Mouse (Mus musculus): ENCODE measurements at regions not wholly inside any gene's neighbourhood (a gene's known extent, or its start where the extent isn't known, plus 50 kb on each side); places are given as distances from the start of the nearest gene placed in this dataset.

- no peak for DNase-seq (ENCODE audit: low spot score in 2 of 2)
Measured at GRCm38 (mm10) chr10:44641616-44642015, 113.3 kb upstream of the Prdm1 start.

DNA sequence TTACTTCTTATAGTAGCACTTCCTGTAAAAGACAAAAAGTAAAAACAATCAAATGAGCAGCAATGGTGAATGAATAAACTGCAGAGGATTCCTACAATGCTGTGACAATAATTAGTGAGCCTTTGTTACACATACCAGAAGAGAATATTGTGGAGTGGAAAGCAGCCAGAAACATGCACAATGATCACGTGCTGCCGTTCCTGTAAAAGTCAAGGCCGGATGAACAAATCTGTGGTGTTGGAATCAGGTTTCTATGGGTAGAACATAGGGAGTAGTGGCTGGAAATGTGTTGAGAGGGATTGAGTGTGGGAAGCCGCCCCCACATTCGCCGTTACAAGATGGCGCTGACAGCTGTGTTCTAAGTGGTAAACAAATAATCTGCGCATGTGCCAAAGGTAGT, 112.3 kb upstream of the Prdm1 start:
- DNase-seq (ENCODE audit: low spot score in 2 of 2), result no peak

- no peak for DNase-seq (ENCODE audit: low spot score in 2 of 2)
Measured at GRCm38 (mm10) chr10:44638678-44639077, 110.4 kb upstream of the Prdm1 start.

DNA sequence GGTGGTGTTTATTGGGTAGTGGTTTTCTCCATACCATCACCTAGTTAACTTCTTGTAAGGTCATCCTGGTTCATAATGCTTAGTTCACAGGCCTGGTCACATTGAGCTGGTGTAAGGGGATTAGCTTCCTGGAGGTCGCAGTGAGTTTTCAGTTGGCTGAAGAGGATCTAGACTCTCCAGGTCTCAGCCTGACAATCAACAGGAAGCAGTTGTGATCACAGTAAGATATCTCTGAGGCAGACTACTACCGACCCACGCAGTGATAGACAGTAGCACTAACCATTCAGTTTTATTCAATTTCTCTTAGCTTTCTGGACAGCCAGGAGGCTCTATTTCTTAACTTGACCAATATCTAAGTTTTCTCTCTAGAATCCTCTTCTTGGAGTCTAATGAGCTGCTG, 108.5 kb upstream of the Prdm1 start:
- no peak for DNase-seq (ENCODE audit: low spot score in 2 of 2)

DNA sequence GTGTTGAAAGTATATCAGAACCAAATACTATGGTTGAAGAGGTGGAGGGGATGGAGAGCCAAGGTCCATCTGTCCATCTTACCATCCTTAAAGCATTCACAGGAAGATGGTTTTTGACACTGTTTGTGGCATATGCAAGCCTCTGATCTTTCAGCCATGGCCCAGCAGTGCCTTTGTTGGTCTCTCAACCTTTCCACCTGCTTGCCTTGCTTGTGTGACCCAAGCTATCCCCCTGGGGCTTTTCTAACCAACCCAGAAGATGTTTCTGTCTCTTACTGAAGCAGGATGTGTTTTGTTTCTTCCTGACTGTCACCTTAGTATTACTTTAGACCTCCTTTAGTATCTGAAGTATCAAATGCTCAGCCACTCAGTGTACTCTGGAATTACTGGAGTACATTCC, 107.8 kb upstream of the Prdm1 start:
- no peak for DNase-seq (ENCODE audit: low spot score in 2 of 2)

- DNase-seq (ENCODE audit: low spot score in 2 of 2), result no peak
Measured at GRCm38 (mm10) chr10:44631584-44631983, 103.3 kb upstream of the Prdm1 start.

GRCm38 (mm10) chr10:44630485-44630884, 102.2 kb upstream of the Prdm1 start:
- peak in 1 of 2 experiments; percentile 30 for DNase-seq (ENCODE audit: low spot score in 2 of 2)

- DNase-seq (ENCODE audit: low spot score in 2 of 2), result no peak
Measured at GRCm38 (mm10) chr10:44628387-44628786, 100.1 kb upstream of the Prdm1 start.

- no peak for DNase-seq (ENCODE audit: low spot score in 2 of 2)
Measured at GRCm38 (mm10) chr10:44627431-44627830, 99.1 kb upstream of the Prdm1 start.

GRCm38 (mm10) chr10:44625521-44625920, 97.2 kb upstream of the Prdm1 start:
- no peak for DNase-seq (ENCODE audit: low spot score in 2 of 2)

DNA sequence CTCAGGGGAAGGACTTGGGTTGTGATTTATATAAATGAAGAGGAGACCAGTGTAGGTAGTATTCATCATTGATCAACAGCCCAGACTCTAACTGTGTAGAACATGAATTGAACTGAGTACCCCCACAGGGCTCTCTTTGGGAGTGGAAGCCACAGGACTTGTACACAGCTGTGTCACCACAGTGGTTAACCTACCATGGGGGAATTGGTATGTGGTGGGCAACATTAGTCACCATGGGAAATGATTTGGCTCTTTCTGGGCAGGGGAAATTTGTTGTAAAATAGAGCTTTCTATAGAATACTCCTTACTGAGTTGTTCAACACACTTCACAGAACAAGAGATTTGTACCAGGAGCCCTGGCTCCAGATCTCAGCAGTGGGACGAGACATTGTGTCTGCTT, 87.3 kb upstream of the Prdm1 start:
- no peak for DNase-seq (ENCODE audit: low spot score in 2 of 2)

- no peak for DNase-seq (ENCODE audit: low spot score in 2 of 2)
Measured at GRCm38 (mm10) chr10:44612571-44612970, 84.3 kb upstream of the Prdm1 start.

DNA sequence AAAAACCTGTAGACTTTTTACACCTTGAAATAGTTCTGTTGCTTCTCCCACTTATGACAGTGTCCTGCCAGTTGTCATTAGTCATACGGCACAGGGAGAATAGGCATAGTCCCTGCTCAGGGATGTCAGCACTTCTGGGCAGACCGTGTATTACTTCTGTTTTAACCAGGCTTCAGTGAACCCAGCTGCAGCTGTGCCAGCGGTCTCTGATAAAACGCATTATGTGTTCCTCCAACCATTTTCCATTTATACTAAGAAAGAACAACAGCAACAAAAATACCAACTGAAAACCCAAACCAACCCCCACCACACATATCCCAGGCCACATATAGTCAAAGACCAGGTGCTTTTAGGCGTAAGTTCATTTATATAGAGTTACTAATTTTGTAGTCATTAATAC, 83.1 kb upstream of the Prdm1 start:
- no peak for DNase-seq (ENCODE audit: low spot score in 2 of 2)

GRCm38 (mm10) chr10:44609187-44609586, 80.9 kb upstream of the Prdm1 start:
- DNase-seq (ENCODE audit: low spot score in 2 of 2), result no peak

GRCm38 (mm10) chr10:44607334-44607851, 79.1 kb upstream of the Prdm1 start:
- DNase-seq (ENCODE audit: low spot score in 2 of 2), result no peak

GRCm38 (mm10) chr10:44604512-44604911, 76.2 kb upstream of the Prdm1 start:
- DNase-seq (ENCODE audit: low spot score in 2 of 2), result no peak

GRCm38 (mm10) chr10:44603461-44603860, 75.2 kb upstream of the Prdm1 start:
- no peak for DNase-seq (ENCODE audit: low spot score in 2 of 2)

- DNase-seq (ENCODE audit: low spot score in 2 of 2), result no peak
Measured at GRCm38 (mm10) chr10:44601550-44601949, 73.2 kb upstream of the Prdm1 start.

- no peak for DNase-seq (ENCODE audit: low spot score in 2 of 2)
Measured at GRCm38 (mm10) chr10:44599964-44600334, 71.6 kb upstream of the Prdm1 start.

GRCm38 (mm10) chr10:44599331-44599963, 71.1 kb upstream of the Prdm1 start:
- no peak for DNase-seq (ENCODE audit: low spot score in 2 of 2)

DNA sequence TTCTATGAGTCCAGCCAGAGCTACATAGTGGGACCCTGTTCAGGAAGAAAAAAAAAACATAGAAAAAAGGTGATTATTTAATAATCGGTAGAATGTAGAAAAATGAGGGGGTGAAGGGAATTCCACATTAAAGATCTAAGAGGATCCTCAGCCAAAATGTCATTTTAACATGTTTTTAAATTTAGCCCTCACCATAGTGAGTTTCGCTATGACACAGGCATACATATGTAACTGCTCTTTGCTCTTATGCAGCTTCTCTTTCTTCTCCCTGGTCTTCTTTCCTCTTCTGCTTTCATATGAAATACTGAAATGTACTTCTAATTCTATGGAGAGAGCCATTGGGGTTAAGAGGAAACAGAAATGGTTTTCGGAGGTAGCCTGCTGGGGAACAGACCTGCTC, 70.3 kb upstream of the Prdm1 start:
- no peak for DNase-seq (ENCODE audit: low spot score in 2 of 2)

DNA sequence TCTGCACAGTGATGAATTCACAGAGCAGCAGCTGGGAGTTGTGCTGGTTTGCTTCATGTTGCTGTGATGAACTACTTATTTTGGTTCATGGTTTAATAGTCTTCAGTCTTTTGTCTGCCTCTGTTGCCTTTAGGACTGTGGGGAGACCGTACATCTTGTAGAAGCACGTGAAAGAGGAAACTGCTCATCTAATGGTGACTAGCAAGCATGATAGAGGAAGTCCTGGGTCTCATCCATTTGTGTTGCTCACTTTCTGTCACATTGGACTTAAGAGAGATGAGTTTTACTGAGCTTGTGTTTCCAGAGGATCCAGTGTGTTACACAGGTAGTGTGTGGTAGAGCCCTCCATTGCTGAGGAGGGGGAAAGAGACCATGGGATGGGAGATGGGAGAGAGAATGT, 67.6 kb upstream of the Prdm1 start:
- no peak for DNase-seq (ENCODE audit: low spot score in 2 of 2)

GRCm38 (mm10) chr10:44589842-44590241, 61.5 kb upstream of the Prdm1 start:
- DNase-seq (ENCODE audit: low spot score in 2 of 2), result no peak

DNA sequence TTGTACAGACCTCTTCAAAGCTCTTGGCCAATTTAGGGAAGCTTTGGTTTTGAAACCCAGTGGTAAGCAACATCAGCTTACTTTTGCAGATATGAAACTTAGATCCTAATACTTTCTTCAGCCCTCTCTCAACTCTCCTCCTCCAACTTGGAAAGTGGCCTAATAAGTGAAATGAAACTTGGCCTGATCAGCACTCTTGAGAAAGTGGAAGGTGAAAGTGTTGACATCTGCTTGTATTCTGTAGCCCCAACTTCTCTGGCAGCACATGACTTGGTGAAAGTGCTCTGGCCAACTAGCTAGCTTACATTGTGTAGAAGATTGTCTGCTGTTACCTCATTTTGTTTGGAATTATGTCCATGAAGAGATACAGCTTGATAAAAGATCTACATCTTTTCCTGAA, 61.1 kb upstream of the Prdm1 start:
- peak in 1 of 2 experiments; percentile 10 for DNase-seq (ENCODE audit: low spot score in 2 of 2)

Data from left cerebral cortex, adult 9 months (tissue).